Mouse (Mus musculus) neutrophil, adult 5-6 weeks (primary cell): ENCODE data around the gene Il1rn. TPM values are rescaled to one million over a fixed set of nuclear protein-coding genes. Genes with fewer than 3 reads are reported as not detected.

ENCODE experiments used
- ATAC-seq: fragments of 151-379, 151-347 bp; 2 replicates; pipeline ENCODE4 v1.8.0; 2017; ENCODE audit warnings: mild to moderate bottlenecking, moderate TSS enrichment; ENCODE audit not compliant: insufficient number of reproducible peaks, poor library complexity, low FRiP score, severe bottlenecking; ENCODE audit errors: extremely low read depth
- total RNA-seq: library from RNA; stranded (forward); fragments of 200-1000 nt; gene quantifications from 2 replicates; pipeline ENCODE4 v1.2.3, GENCODE M21; 2017

Il1rn gene
- total RNA-seq, 1 experiment from 2014 or later, result 188 TPM

DNA sequence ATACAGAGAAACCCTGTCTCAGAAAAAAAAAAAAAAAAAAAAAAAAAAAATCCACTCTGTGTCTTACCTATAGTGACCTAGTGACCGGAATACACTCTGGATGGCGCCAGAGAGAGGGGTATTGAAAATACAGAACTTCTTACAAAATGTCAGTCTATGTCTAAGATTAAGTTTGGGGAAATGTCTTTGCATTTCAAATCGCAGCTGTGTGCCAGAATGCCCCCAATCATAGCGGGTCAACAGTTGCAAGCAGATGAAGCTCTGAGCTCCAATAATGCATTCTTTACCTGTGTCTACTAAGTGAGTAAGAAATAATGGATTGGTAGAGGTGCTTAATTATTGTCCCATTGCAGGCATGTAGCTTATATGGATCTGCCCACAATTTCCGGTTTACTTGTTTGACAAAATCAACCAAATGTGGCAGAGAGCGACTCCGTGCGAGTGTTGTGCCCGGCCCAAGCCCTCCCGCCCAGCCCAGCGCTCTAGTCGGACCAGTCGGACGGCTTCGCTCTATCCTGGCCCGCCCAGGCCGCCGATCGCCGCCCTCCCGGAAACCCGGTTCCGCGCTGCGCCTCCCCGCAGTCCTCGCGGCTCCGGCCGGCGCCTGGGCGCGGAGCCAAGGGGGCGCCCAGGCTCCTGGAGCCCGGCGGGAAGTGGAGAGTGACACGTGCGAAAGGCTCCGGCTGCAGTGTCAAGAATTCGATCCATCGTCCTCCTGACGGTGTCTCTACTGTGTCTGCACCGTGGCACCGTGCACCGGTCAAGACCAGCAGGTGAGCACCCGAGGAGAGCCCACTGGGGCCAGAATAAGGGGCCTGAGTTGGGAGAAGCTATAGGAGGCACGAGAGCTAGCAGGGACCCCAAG lies 30.6 kb downstream of the Il1rn start, which contains the start of gene Psd4:
Psd4 (plus strand) TSS at position 551 of the 865 bp plus-strand sequence.
- ATAC-seq, result peak; percentile 85

GRCm38 (mm10) chr2:24367895-24368261 lies 31.2 kb downstream of the Il1rn start:
- ATAC-seq, result no peak

DNA sequence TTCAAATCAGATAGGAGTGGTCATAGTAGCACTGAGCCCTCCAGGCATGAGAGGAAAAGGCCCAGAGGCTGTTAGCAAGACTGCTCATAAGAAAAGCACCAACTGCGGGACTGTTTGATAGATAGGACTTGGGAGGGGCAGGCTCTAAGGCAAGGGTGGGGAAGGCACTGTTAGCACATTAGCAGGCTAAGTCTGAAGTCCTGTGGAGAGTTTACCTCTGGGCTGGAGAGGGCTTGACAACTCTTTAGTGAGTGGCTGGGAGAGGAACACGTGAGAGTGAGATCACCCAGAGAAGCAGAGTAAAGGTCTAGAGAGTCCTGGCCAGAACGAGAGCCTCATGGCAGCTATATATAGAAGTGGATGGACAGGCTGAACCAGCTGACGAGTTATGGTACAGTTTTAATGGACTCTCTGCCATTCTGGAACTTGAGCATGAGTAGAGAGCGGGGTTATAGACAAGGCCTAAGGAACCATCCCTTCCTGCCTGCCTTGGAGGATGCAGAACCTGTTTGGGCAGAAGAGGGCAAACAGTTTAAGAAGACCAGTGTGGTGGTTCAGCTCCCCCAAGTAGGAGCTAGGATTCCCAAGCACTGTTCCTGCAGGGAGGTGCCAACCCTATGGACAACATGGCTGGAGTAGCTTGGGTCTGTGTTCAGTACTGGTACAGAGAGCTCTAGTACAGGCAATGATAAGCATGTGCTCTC lies 42.2 kb downstream of the Il1rn start:
- no peak for ATAC-seq

GRCm38 (mm10) chr2:24382456-24383230 lies 46.0 kb downstream of the Il1rn start:
- 0 out of 2 replicates have a peak, but pooled peaks have one; percentile 13 for ATAC-seq

DNA sequence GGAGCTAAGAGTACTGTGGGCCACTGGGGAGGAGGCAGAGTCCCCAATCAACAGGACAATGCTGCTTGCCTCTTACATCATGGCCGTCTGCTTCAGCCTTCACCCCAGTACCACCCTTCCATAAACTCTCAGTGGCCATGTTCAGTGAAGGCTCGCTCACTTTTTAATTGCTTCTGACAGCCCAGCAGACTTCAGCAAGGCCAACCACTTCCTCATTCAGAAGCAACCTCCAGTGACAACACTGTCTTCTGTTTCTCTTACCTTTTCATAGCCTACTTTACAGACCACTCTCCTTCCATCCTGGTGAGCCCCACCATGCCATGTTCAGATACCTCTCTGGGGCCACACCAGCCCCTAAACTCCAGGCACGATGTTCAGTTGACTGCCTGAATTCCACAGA lies 47.0 kb downstream of the Il1rn start:
- ATAC-seq, result no peak

DNA sequence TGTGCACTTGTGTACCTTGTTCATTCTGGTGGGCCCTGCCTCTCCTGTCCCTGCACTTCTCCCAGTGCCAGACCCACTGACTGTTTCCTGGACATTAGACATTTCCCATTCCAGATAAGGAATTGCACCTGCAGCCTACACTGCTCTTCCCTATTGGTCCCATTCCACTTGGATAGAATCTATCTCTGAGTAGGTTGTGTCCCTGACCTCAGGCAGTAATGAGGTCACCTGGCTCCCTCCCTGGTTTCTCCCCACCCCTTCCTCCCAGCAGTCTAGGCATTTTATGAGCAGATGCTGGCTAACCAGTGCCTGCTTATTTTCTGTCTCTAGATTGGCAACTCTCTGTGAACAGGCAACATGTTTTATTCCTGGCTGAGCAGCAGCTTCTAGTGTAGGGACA lies 47.7 kb downstream of the Il1rn start:
- no peak for ATAC-seq

GRCm38 (mm10) chr2:24385111-24385961 lies 48.7 kb downstream of the Il1rn start:
- peak; percentile 59 for ATAC-seq

GRCm38 (mm10) chr2:24386158-24386963 lies 49.7 kb downstream of the Il1rn start:
- ATAC-seq, result peak; percentile 66

DNA sequence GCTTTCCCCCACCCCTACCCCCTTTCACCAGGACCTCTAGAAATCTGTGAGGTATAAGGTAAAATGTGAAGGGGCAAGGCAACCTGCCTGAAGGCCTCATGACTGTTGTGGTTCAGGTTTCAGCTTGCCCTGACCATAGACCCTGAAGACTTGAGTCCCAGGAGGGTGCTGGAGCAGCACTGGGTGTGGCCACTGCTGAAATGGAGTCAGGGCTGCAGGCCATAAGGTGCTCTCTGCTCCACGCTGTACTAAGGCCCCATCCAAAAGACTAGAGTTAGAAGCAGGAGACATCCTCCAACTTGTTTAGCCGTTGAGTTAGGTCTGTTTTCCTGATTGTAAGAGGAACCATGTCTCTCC lies 50.3 kb downstream of the Il1rn start:
- ATAC-seq, result no peak

DNA sequence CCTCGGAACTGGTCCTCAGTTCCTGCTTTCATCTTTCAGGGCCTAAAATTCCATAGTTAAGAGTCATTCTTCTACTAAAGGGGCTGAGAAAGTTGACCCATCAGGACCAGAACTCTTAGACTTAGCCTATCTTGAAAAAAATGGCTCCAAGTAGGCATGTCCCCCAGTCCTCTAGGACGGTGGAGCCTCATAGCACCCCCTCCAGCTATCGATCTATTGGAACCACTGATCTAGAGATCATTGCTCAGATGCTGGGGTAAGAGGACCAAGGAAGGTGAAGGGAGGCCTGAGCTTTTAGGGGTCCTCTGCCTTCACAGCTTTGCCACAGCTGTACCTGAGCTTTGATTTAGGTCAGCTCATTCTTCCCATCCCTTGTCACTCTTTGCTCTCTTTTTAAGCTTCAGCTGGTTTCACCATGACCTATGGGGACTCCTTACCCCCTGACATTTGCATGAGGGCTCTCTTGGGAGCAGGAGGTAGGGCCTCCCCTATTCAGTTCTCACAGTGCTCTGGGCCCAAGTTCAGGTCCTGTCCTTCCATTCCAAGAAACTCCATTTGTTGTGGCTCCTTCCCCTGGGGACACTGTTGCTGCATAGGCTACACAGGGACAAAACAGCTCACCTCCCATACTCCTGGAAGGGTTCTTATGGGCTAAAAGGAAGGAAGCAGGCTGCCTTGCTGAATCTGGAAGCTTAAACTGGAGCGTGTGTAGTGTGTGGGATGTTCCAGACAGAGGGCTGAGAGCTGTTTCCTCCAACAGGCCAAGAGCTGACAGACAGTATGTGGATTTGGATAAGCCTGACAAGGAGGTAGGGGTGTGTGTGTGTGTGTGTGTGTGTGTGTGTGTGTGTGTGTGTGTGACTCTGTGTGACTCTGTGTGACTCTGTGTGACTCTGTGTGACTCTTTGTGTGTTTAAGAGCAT lies 51.0 kb downstream of the Il1rn start:
- ATAC-seq, result no peak

DNA sequence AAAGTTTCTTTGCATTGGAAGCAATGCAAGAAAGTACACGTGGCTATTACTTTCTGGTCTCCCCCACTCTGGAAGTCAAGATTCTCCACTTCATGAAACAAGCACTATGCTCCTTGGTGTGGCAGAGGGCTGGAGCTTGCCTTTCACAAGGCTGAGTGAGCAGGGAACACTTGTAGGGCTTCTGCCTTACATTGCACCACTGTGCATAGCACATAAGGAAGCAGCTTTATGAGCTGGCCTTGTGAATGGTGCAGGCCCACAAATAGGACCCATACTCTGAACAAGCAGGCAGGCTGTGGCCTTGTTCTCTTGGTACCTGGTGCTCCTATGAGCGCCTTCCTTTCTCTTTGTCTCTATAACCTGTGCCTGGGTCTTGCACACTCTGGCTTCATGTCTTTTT lies 56.6 kb downstream of the Il1rn start:
- no peak for ATAC-seq

- no peak for ATAC-seq
Measured at GRCm38 (mm10) chr2:24397115-24397514, 60.5 kb downstream of the Il1rn start.

GRCm38 (mm10) chr2:24400711-24401110 lies 64.1 kb downstream of the Il1rn start:
- ATAC-seq, result no peak
